Mouse (Mus musculus) heart, embryonic 14.5 days (tissue): ENCODE measurements around the gene Armc9. TPM values are rescaled to one million over a fixed set of nuclear protein-coding genes. Genes with fewer than 3 reads are reported as not detected.

Source experiments
- ATAC-seq: fragments of 200-750 bp; cut with Nextera tagmentation; 2 replicates; pipeline ENCODE4 v1.8.0; 2017; ENCODE audit warnings: low read depth, moderate TSS enrichment; ENCODE audit not compliant: insufficient number of reproducible peaks, insufficient read depth, low FRiP score
- H3K27ac ChIP-seq, 2 experiments: fragments of 200-500 bp in 1 of 2; fragments of 300-500 bp in 1 of 2; sonication (generic) in 1 of 2; replicated peaks in 1 of 2; 2 replicates each; pipeline ENCODE4 v1.5.1; 2012 to 2014; ENCODE audit warnings: low read depth in 2 of 2, low read length in 2 of 2, control low read depth in 1 of 2, mild to moderate bottlenecking in 1 of 2, mixed read lengths in 1 of 2; ENCODE audit not compliant: control insufficient read depth in 1 of 2, insufficient read depth in 1 of 2
- H3K27me3 ChIP-seq: fragments of 300-500 bp; sonication (generic); 2 replicates; pipeline ENCODE4 v1.6.1; 2014; ENCODE audit warnings: mild to moderate bottlenecking, low read length, control low read depth; ENCODE audit not compliant: control insufficient read depth, insufficient read depth
- H3K36me3 ChIP-seq: fragments of 300-500 bp; sonication (generic); 2 replicates; pipeline ENCODE4 v1.6.1; 2014; ENCODE audit warnings: mild to moderate bottlenecking, control low read depth, low read length, mixed read lengths; ENCODE audit not compliant: control insufficient read depth, insufficient read depth
- H3K4me1 ChIP-seq, 2 experiments: fragments of 200-500 bp in 1 of 2; fragments of 300-500 bp in 1 of 2; sonication (generic) in 1 of 2; 2 replicates each; pipeline ENCODE4 v1.6.1; 2012 to 2014; ENCODE audit warnings: low read length in 2 of 2, control low read depth in 1 of 2, mixed read lengths in 1 of 2; ENCODE audit not compliant: control insufficient read depth in 2 of 2, insufficient read depth in 2 of 2
- H3K4me2 ChIP-seq: fragments of 300-500 bp; sonication (generic); 2 replicates; pipeline ENCODE4 v1.6.1; 2014; ENCODE audit warnings: mild to moderate bottlenecking, low read length
- H3K4me3 ChIP-seq, 2 experiments: fragments of 200-500 bp in 1 of 2; fragments of 300-500 bp in 1 of 2; sonication (generic) in 1 of 2; 2 replicates each; pipeline ENCODE4 v1.5.1; 2012 to 2014; ENCODE audit warnings: low read length in 2 of 2, mild to moderate bottlenecking in 2 of 2, control low read depth in 1 of 2, low read depth in 1 of 2, moderate library complexity in 1 of 2; ENCODE audit not compliant: control insufficient read depth in 1 of 2, insufficient read depth in 1 of 2
- H3K9ac ChIP-seq: fragments of 300-500 bp; sonication (generic); 2 replicates; pipeline ENCODE4 v1.6.1; 2014; ENCODE audit warnings: mild to moderate bottlenecking, low read length
- H3K9me3 ChIP-seq: fragments of 300-500 bp; sonication (generic); 2 replicates; pipeline ENCODE4 v1.6.1; 2016; ENCODE audit warnings: low read length, control low read depth; ENCODE audit not compliant: control insufficient read depth
- WGBS: fragments of 180-500 bp; shearing (Covaris S2); extraction: QIAGEN DNeasy Blood & Tissue Kit; methylation state at CpG from one replicate; pipeline ENCODE4 v1.1.7; 2014; 5-methylcytosine and 5-hydroxymethylcytosine counted together
- polyA plus RNA-seq: library from polyadenylated mRNA; unstranded; fragments of >200 nt; fragmentation: Nextera tagmentation; extraction: Ambion mirVana; gene quantifications from 2 replicates; pipeline ENCODE4 v1.2.1, GENCODE M21; 2014

Armc9 gene
- polyA plus RNA-seq, 1 experiment from 2014 or later, result 11.9 TPM

DNA sequence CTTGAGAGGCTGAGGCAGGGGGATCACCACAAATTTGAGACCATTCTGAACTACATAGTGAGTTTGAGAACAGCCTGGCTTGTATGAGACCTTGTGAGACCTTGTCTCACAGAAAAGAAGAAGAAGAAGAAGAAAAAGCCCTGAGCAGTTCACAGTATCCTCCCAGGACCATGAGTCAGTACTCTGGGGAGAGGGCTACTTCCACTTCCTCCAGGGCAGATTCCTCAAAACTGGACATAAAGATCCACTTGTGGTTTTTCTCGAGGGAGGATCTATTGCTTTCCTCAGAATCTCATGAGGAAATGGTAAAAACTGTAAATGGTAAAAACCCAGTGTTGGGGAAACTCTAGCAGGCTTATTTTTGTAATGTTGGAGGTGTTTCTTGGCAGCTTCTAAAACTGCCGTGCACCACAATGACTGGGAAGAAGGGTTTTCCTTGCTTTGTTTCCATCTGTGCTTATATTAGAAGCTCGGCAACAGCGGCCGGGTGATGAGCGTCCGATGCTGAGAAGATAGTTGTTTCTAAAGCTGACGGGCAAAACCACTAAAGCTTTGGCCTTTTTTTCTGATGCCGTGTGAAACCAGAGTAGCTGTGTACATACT is 48.1 kb downstream of the Armc9 start:
- ATAC-seq, result no peak

GRCm38 (mm10) chr1:86210676-86211075 is 56.1 kb downstream of the Armc9 start:
- 82% methylated on average over 7 of the region's 7 CpGs for WGBS
- Histone ChIP-seq H3K4me3 (no peak overlapping the region), H3K4me2 (no peak overlapping the region), H3K9ac (no peak overlapping the region), H3K4me1 (peaks cover 0 to 3% of the 10 kb centered on the region in 2 experiments; a peak in 2 of 4 replicates), H3K27me3 (no peaks in the 10 kb centered on the region), H3K36me3 (peaks cover 36% of the 10 kb centered on the region), H3K9me3 (no peaks in the 10 kb centered on the region), H3K27ac (no peak overlapping the region)
- no peak for ATAC-seq

More for the DNA sequence above, 48.1 kb downstream of the Armc9 start:
- H3K4me2 ChIP-seq, result no peak overlapping the region
- no peak overlapping the region for H3K4me3 ChIP-seq
- 82% methylated on average over 9 of the region's 9 CpGs for WGBS
- no peaks in the 10 kb centered on the region for H3K9me3 ChIP-seq
- H3K9ac ChIP-seq, result no peak overlapping the region
- peaks cover 57% of the 10 kb centered on the region for H3K36me3 ChIP-seq
- H3K4me1 ChIP-seq, result peaks cover under 1 to 2% of the 10 kb centered on the region in 2 experiments; a peak in 2 of 4 replicates
- H3K27me3 ChIP-seq, result no peaks in the 10 kb centered on the region
- no peak overlapping the region for H3K27ac ChIP-seq

DNA sequence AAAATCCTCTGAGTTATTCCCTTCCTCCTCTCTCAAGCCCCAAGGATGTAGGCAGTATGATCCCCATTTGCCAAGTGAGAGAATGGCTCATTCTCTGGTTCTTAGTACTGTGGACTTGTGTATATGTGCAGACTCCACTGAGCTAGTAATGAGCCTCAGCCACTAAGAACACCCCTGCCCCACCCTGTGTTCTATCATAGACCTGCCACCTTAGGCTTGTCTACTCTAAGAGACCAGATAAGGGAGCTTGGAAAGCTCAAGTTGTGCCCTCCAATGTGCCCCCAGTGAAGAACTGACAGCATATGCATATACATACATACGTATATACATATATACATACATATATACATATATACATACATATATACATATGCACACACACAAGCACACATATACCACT is 56.9 kb downstream of the Armc9 start:
- H3K4me2 ChIP-seq, result no peak overlapping the region
- H3K4me1 ChIP-seq, result peaks cover 0 to 3% of the 10 kb centered on the region in 2 experiments; a peak in 2 of 4 replicates
- 83% methylated on average over 1 of the region's 1 CpGs for WGBS

GRCm38 (mm10) chr1:86212731-86213130 is 58.2 kb downstream of the Armc9 start:
- no peaks in the 10 kb centered on the region for H3K9me3 ChIP-seq
- H3K4me1 ChIP-seq, result peaks cover 0 to 2% of the 10 kb centered on the region in 2 experiments; a peak in 1 of 4 replicates
- no peak overlapping the region for H3K9ac ChIP-seq
- no peak for ATAC-seq
- H3K27ac ChIP-seq, result no peak overlapping the region
- H3K4me2 ChIP-seq, result no peak overlapping the region
- peaks cover 32% of the 10 kb centered on the region for H3K36me3 ChIP-seq
- H3K27me3 ChIP-seq, result no peaks in the 10 kb centered on the region
- H3K4me3 ChIP-seq, result no peak overlapping the region
- 91% methylated on average over 8 of the region's 8 CpGs for WGBS

More for the DNA sequence above, 56.9 kb downstream of the Armc9 start:
- Histone ChIP-seq H3K9me3 (no peaks in the 10 kb centered on the region), H3K27ac (no peak overlapping the region), H3K4me3 (no peak overlapping the region), H3K36me3 (peaks cover 32% of the 10 kb centered on the region), H3K9ac (no peak overlapping the region), H3K27me3 (no peaks in the 10 kb centered on the region)
- no peak for ATAC-seq

DNA sequence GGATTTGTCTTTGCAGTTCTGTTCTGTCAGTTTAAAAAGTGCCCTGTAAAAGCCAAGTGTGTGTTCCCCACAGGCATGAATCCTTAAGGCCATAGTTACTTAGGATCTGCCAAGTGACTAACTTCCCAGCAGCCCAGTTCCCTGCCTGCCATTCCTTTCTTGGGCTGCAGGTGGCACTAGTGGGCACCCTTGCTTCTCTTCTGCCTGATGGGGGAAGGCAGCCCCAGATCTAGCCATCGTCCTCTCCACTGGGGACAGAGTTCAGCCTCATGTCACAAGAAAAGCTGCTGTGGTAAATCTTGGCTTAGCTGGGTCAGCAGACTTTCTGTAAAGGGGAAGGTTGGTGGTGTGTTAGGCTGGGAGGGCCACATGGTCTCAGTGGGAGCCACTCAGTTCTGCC is 59.6 kb downstream of the Armc9 start:
- no peak overlapping the region for H3K4me3 ChIP-seq
- H3K9me3 ChIP-seq, result 0 out of 2 replicates have a peak, but pooled peaks cover 7% of the 10 kb centered on the region
- ATAC-seq, result no peak
- H3K4me1 ChIP-seq, result peaks cover 0 to 2% of the 10 kb centered on the region in 2 experiments; a peak in 1 of 4 replicates
- H3K36me3 ChIP-seq, result peaks cover 24% of the 10 kb centered on the region
- no peak overlapping the region for H3K9ac ChIP-seq
- H3K27ac ChIP-seq, result no peak overlapping the region
- 4% methylated on average over 1 of the region's 1 CpGs for WGBS
- H3K4me2 ChIP-seq, result no peak overlapping the region
- H3K27me3 ChIP-seq, result no peaks in the 10 kb centered on the region

- 91% methylated on average over 1 of the region's 1 CpGs for WGBS
- 0 out of 2 replicates have a peak, but pooled peaks cover 8% of the 10 kb centered on the region for H3K9me3 ChIP-seq
- H3K9ac ChIP-seq, result no peak overlapping the region
- no peaks in the 10 kb centered on the region for H3K27me3 ChIP-seq
- H3K36me3 ChIP-seq, result peaks cover 17% of the 10 kb centered on the region
- peaks cover 0 to 2% of the 10 kb centered on the region in 2 experiments; a peak in 1 of 4 replicates for H3K4me1 ChIP-seq
- H3K4me3 ChIP-seq, result no peak overlapping the region
- no peak overlapping the region for H3K4me2 ChIP-seq
- no peak overlapping the region for H3K27ac ChIP-seq
- ATAC-seq, result no peak
Observed at GRCm38 (mm10) chr1:86215297-86215696, 60.7 kb downstream of the Armc9 start.

DNA sequence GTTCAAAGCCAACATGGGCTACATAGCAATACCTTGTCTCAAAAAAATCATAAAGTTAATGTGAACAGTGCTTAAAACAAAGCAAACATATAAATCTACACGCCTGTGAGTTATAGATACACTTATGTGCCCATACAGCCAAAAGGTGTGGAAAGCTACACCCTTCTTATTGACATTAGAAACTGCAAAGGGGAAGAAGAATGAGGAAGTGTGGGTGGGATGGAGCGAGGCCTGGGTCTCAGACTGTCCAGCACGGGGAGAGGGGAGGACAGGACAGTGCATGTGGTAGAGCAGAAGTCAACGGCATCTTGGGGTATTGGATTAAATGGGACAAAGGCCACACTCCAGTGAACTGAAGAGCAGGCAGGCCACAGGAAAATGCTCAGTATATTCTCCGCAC is 61.8 kb downstream of the Armc9 start:
- Histone ChIP-seq H3K27ac (no peak overlapping the region), H3K27me3 (no peaks in the 10 kb centered on the region), H3K9ac (no peak overlapping the region), H3K4me3 (no peak overlapping the region), H3K4me2 (no peak overlapping the region), H3K9me3 (0 out of 2 replicates have a peak, but pooled peaks cover 8% of the 10 kb centered on the region), H3K4me1 (peaks cover 0 to 2% of the 10 kb centered on the region in 2 experiments; a peak in 1 of 4 replicates), H3K36me3 (peaks cover 13% of the 10 kb centered on the region)
- ATAC-seq, result no peak
- 84% methylated on average over 5 of the region's 5 CpGs for WGBS
